Mouse (Mus musculus) ES-E14 (cell line): ENCODE measurements around the gene Utrn. TPM values are rescaled to one million over a fixed set of nuclear protein-coding genes. Genes with fewer than 3 reads are reported as not detected.
A peak's percentile ranks its signal among the peaks of the same experiment; 100 is the strongest.

Source experiments
- DNase-seq: peaks from one replicate; pipeline ENCODE4 v3.0.0-alpha.2; 2013; ENCODE audit warnings: low read depth, low spot score
- H3K27ac ChIP-seq: 2 replicates; pipeline ENCODE4 v1.5.1; 2012; ENCODE audit warnings: low read depth, mild to moderate bottlenecking, low read length, moderate library complexity, mixed read lengths; ENCODE audit not compliant: poor library complexity, insufficient read depth, severe bottlenecking
- H3K36me3 ChIP-seq: 2 replicates; pipeline ENCODE4 v1.6.1; 2012; ENCODE audit warnings: mild to moderate bottlenecking, low read length, moderate library complexity, mixed read lengths; ENCODE audit not compliant: control insufficient read depth, poor library complexity, insufficient read depth, severe bottlenecking
- H3K4me1 ChIP-seq, 2 experiments: fragments of 150-350 bp in 1 of 2; sonication (generic) in 1 of 2; 2 replicates each; pipeline ENCODE4 v1.6.1; 2012; ENCODE audit warnings: low read length in 2 of 2, mild to moderate bottlenecking in 1 of 2, mixed read lengths in 1 of 2; ENCODE audit not compliant: control insufficient read depth in 2 of 2, insufficient read depth in 2 of 2, poor library complexity in 1 of 2
- H3K4me3 ChIP-seq, 2 experiments: fragments of 150-350 bp in 1 of 2; sonication (generic) in 1 of 2; 2 replicates each; pipeline ENCODE4 v1.5.1; 2012; ENCODE audit warnings: low read length in 2 of 2, low read depth in 1 of 2, mild to moderate bottlenecking in 1 of 2, mixed read lengths in 1 of 2; ENCODE audit not compliant: insufficient read depth in 1 of 2, poor library complexity in 1 of 2, severe bottlenecking in 1 of 2
- H3K9ac ChIP-seq: 2 replicates; pipeline ENCODE4 v1.6.1; 2012; ENCODE audit warnings: low read depth, mild to moderate bottlenecking, low read length, mixed read lengths; ENCODE audit not compliant: poor library complexity, insufficient read depth, severe bottlenecking
- H3K9me3 ChIP-seq: fragments of 150-350 bp; sonication (generic); 2 replicates; pipeline ENCODE4 v1.6.1; 2012; ENCODE audit warnings: low read depth, mild to moderate bottlenecking, low read length; ENCODE audit not compliant: control insufficient read depth, insufficient read depth
- CHD2 ChIP-seq: IDR thresholded peaks from 2 replicates; pipeline ENCODE4 v1.6.1; 2014; ENCODE audit warnings: mild to moderate bottlenecking, low read depth, low read length, inconsistent platforms
- HCFC1 ChIP-seq: IDR thresholded peaks from 2 replicates; pipeline ENCODE4 v1.6.1; 2012; ENCODE audit warnings: low read length, inconsistent platforms, borderline replicate concordance; ENCODE audit not compliant: insufficient read depth
- MAFK ChIP-seq: IDR thresholded peaks from 2 replicates; pipeline ENCODE4 v1.6.1; 2014; ENCODE audit warnings: mild to moderate bottlenecking, low read depth, low read length, inconsistent platforms; ENCODE audit not compliant: insufficient read depth
- ZC3H11A ChIP-seq: IDR thresholded peaks from 2 replicates; pipeline ENCODE4 v1.6.1; 2012; ENCODE audit warnings: low read depth, mild to moderate bottlenecking, inconsistent platforms, low read length, borderline replicate concordance
- ZNF384 ChIP-seq: IDR thresholded peaks from 2 replicates; pipeline ENCODE4 v1.6.1; 2012; ENCODE audit warnings: low read depth, low read length, inconsistent platforms
- in situ Hi-C, 2 experiments: fragments of 600-800 bp; cut with MboI; formaldehyde crosslinking; loops; one replicate each; pipeline ENCODE4 v1.15.1; 2025; ENCODE audit warnings: low sequenced_read_pairs in 2 of 2, inconsistent platforms in 1 of 2; ENCODE audit not compliant: unreplicated experiment in 2 of 2
- total RNA-seq: library from RNA; depleted of rRNA; stranded (reverse); fragments of 300-350 nt; gene quantifications from 2 replicates; pipeline ENCODE4 v1.2.3, GENCODE M21; 2012

Gene Utrn
- total RNA-seq, 1 experiment = 66.9 TPM

- no peak overlapping the region for H3K4me3 ChIP-seq
- peaks cover 8% of the 10 kb centered on the region for H3K36me3 ChIP-seq
- no peaks in the 10 kb centered on the region for H3K9me3 ChIP-seq
- DNase-seq = no peak
- H3K4me1 ChIP-seq = peaks cover 0 to 1% of the 10 kb centered on the region in 2 experiments; a peak in 1 of 4 replicates
- in situ Hi-C loops = no loop called here
- TF ChIP-seq ZC3H11A (no peak), ZNF384 (no peak), HCFC1 (no peak), MAFK (no peak), CHD2 (no peak)
- H3K9ac ChIP-seq = no peak overlapping the region
- H3K27ac ChIP-seq = no peak overlapping the region
Measured at GRCm38 (mm10) chr10:12406338-12407110, 462.6 kb downstream of the Utrn start.

- Histone ChIP-seq H3K4me3 (no peak overlapping the region), H3K27ac (no peak overlapping the region), H3K4me1 (no peaks in the 10 kb centered on the region), H3K36me3 (peaks cover 5% of the 10 kb centered on the region; the same call in 1 of the 2 replicates), H3K9me3 (no peaks in the 10 kb centered on the region), H3K9ac (no peak overlapping the region)
- DNase-seq = no peak
- in situ Hi-C loops = no loop called here
- no peak for TF ChIP-seq CHD2
- TF ChIP-seq MAFK = no peak
- TF ChIP-seq ZC3H11A = no peak
- no peak for TF ChIP-seq HCFC1
- no peak for TF ChIP-seq ZNF384
Measured at GRCm38 (mm10) chr10:12399450-12399849, 469.7 kb downstream of the Utrn start.

GRCm38 (mm10) chr10:12380139-12380538, 489.0 kb downstream of the Utrn start:
- in situ Hi-C loops = no loop called here
- no peaks in the 10 kb centered on the region for H3K9me3 ChIP-seq
- no peak for DNase-seq
- H3K36me3 ChIP-seq = no peaks in the 10 kb centered on the region; the same call in 1 of the 2 replicates
- no peak overlapping the region for H3K4me3 ChIP-seq
- no peak overlapping the region for H3K9ac ChIP-seq
- TF ChIP-seq HCFC1 (no peak), ZNF384 (peak; percentile 74)
- no peak overlapping the region for H3K27ac ChIP-seq
- H3K4me1 ChIP-seq = no peaks in the 10 kb centered on the region

- Histone ChIP-seq H3K36me3 (no peaks in the 10 kb centered on the region; the same call in 1 of the 2 replicates), H3K9me3 (no peaks in the 10 kb centered on the region), H3K4me1 (no peaks in the 10 kb centered on the region), H3K4me3 (no peak overlapping the region), H3K9ac (no peak overlapping the region), H3K27ac (no peak overlapping the region)
- DNase-seq = no peak
- in situ Hi-C loops = no loop called here
- no peak for TF ChIP-seq HCFC1
- no peak for TF ChIP-seq ZC3H11A
- no peak for TF ChIP-seq CHD2
- 0 out of 2 replicates have a peak, but pooled peaks have one; percentile 1 for TF ChIP-seq ZNF384
- TF ChIP-seq MAFK = no peak
Measured at GRCm38 (mm10) chr10:12379123-12379522, 490.0 kb downstream of the Utrn start.

GRCm38 (mm10) chr10:12377727-12378126, 491.4 kb downstream of the Utrn start:
- in situ Hi-C loops = no loop called here

More at GRCm38 (mm10) chr10:12377727-12378126, 491.4 kb downstream of the Utrn start:
- Histone ChIP-seq H3K4me3 (no peak overlapping the region), H3K27ac (no peak overlapping the region), H3K9me3 (no peaks in the 10 kb centered on the region), H3K36me3 (no peaks in the 10 kb centered on the region; the same call in 1 of the 2 replicates), H3K9ac (no peak overlapping the region), H3K4me1 (no peaks in the 10 kb centered on the region)
- no peak for TF ChIP-seq ZC3H11A
- no peak for TF ChIP-seq HCFC1
- no peak for TF ChIP-seq CHD2
- no peak for TF ChIP-seq ZNF384
- no peak for TF ChIP-seq MAFK
- DNase-seq = no peak
